Mouse (Mus musculus) olfactory bulb, adult 2 months (tissue): ENCODE data around the gene Nt5m.

Experiments
- CTCF ChIP-seq: fragments of 200-500 bp; IDR thresholded peaks from 2 replicates; pipeline ENCODE4 v1.5.1; 2012; ENCODE audit warnings: low read depth, mild to moderate bottlenecking, low read length, moderate library complexity; ENCODE audit not compliant: insufficient read depth
- POLR2A ChIP-seq: fragments of 200-500 bp; IDR thresholded peaks from 2 replicates; pipeline ENCODE4 v1.6.1; 2012; ENCODE audit warnings: mild to moderate bottlenecking, low read depth, low read length, moderate library complexity; ENCODE audit not compliant: insufficient read depth

DNA sequence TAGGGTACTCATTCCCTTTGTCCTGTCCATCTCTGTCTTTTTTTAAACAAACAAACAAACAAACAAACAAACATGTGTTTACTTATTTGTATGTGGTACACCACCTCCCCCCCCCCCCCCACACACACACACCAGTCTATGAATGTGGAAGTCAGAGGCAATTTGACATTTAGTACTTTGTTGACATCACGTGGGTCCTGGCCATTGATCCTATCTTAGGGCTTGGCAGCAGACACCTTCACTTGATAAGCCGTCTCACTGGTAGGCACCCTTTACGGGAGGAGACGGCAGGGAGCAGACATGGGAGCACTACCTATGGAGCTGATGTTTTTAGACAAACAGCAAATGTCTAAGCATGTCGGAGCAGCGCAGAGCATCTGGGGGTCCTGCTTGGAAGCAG lies 55.7 kb downstream of the Nt5m start:
- no peak for TF ChIP-seq CTCF
- no peak for TF ChIP-seq POLR2A
